Mouse (Mus musculus) yolk sac, embryonic 10.5 days (tissue): Measurements from ENCODE around the gene Hs3st6.
"Not testable (repeated sequence)": the region's sequence is repeated elsewhere in the genome, so short reads cannot be mapped to it uniquely, and the experiment has no call there.

Experiments used
- DNase-seq: peaks from one replicate; pipeline ENCODE4 v3.0.0-alpha.2; 2017; ENCODE audit warnings: low spot score

The Hs3st6 gene

DNA sequence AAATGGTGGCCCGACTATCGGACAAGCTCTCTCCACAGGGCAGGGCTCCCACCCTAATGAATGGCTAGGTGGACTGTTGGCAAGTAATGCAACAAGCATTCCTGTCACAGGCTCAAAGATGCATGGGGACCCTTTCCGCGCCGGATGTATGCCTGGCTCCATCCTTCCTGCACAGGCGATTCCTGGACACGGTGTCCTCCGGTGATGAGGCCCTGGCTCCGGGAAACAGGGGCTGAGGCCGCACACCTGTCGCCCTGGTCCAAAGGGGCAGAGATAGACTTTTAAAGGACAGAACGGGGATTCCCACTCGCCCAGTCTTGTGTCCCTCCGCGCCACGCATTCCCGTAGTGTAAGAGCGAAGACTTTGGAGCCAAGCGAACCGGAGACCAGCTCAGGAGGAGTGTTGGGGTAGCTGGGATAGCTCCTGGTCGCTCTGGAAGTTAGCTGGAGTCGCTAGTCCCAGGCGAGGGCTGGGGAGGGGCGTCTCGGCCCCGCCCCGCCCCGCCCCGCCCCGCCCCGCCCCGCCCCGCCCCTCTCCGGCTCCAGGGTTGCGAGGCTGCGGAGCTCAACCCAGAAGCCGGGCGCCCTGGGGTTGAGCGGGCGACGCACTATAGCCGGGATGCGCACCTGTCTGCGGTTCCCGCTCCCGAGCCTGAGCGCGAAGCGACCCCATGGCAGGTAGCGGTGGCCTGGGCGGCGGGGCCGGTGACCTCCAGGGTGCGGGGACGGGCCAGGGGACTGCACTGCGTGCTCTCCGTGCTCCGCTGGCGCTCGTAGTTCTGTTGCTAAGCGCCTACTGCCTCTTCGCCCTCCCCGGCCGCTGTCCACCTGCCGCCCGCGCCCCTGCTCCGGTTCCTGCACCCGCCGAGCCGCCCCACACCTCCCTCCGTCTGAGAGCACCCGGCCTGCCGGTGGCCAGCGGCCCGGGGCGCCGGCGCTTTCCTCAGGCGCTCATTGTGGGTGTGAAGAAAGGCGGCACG lies at the start of gene Hs3st6:
Gene Hs3st6 (plus strand): TSS at position 574 of the 980 bp plus-strand sequence.
- peak; percentile 79 for DNase-seq

DNA sequence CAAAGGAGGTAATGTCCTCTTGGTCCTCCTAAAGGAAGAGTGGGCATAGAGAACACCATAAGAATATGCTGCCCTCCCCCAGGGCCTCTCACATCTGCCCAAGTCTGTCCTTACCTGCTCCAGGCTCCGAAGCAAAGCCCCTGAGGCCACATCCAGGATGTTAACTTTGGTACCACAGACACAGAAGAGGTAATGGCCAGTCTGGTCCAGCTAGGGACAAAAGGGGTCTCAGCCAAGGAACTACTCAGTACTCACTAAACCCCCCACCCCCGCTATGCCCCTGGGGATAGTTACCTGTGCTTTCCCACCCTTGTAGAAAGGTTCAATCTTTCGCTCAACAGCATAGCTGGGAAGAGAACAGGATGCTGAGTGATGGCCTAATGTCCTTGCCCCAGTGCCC lies 47.0 kb upstream of the Hs3st6 start:
- no peak for DNase-seq

DNA sequence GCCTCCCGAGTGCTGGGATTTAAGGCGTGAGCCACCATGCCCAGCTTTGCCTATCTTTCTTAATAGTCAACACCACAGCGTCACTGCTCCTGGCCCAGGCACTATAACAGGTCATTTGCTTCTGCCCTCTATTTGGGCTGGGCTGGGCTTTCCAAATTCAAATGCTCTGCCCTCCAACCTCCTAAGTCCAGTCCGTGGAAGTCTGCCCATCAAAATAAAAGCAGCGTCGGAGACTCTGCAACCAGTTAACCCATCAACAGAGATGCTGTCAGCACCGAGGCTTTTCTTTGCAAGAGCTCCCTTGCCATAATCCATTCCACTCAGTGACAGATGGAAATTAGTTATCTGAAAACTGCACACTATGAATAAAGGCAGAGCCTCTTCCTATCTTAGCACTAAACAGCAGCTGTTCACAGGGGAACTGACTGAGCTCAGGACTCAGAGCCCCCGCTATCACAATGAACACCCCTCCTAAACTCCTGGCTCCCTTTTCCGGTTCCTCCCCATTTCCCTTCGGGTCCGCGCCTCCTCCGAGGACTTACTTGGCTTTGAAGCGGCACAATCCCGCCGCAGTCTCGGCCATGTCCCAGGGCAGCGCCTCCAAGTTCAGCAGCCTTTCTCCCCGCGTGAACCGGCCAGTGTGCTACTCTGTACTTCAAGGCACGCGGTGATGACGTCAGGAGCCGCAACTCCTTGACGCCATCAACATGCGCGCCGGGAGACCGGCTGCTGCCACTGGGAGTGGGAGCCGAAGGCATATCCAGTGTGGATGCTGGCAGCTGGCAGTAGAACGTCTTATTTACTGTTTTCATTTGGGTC lies 45.6 kb upstream of the Hs3st6 start, which contains the start of gene Tbl3:
Gene Tbl3 (minus strand): TSS at position 679 of the 819 bp plus-strand sequence.
- DNase-seq: peak; percentile 91

DNA sequence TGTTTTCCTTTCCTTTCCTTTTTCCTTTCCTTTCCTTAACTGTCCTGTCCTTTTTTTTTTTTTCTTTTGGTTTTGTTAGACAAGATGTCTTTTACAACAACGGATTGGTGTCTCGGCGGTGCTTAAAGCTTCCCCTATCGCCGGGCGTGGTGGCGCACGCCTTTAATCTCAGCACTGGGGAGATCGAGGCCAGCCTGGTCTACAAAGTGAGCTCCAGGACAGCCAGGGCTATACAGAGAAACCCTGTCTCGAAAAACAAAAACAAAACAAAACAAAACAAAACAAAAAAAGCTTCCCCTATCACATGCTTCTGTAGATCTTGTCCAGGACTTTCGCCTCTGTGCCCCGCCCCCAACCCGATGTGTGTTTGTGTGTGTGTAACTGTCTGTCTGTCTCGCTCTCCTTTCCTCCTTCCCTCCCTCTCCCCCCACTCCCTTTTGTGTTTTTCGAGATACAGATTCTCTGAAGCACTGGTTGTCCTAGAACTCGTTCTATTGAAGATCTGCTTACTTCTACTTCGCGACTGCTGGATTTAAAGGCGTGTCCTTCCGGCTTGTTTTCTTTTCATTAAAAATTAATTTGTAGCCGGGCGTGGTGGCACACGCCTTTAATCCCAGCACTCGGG lies 44.9 kb upstream of the Hs3st6 start:
- DNase-seq: peak; percentile 51

DNA sequence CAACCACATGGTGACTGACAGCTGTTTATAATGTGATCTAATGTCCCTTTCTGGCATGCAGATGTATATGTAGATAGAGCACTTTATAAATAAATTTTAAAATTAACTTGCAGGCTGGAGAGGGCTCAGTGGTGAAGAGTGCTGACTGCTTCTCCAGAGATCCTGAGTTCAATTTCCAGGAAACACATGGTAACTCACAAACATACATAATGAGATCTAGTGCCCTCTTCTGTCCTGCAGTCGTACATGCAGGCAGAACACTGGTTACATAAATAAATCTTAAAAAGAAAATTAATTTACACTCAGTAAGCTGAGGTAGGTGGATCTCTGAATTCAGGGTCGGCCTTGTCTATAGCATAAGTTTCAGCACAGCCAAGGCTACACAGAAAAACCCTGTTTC lies 44.1 kb upstream of the Hs3st6 start:
- DNase-seq: no peak

DNA sequence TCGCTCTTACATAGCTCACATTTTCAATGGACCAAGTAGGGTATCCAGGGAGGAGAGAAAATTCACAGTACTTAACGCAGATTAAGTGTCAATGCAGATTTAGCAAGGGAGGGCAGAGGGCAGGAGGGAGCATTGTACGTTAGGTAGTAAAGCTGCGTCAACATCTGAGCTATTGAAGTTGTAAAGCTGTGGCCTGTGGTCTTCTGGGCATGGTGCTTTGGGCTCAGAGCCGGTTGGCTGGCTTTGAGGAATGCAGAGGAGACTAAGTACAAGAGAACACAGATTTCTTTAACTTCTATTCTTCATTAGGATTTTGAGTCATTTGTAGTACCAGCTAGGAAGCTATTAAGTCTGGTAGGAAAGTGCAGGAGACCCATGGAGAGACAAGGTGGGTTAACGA lies 37.2 kb upstream of the Hs3st6 start:
- DNase-seq: no peak

DNA sequence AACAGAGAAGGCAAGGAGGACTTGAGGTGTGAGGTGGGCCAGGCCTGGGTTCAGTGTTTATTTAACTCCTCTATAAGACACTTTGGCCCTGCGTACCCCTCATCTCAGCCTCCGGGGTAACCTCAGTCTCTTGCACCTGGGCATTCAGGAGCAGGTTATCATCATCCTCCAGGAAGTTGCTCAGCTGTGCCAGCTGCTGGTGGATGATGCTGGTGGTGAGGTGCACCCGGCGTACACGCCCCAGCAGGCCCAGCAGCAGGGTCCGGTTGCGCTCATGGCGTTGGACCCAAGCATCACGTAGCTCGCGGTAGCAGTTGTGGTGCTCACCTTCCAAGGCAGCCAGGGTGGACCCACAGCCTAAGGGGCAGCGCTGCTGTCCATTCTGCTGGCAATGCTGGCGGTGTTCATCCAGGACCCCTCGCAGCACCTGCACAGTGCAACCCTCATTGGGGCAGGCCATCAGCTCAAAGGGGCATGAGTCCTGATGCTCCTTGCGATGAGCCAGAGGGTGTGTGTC lies 36.6 kb upstream of the Hs3st6 start:
- DNase-seq: no peak

DNA sequence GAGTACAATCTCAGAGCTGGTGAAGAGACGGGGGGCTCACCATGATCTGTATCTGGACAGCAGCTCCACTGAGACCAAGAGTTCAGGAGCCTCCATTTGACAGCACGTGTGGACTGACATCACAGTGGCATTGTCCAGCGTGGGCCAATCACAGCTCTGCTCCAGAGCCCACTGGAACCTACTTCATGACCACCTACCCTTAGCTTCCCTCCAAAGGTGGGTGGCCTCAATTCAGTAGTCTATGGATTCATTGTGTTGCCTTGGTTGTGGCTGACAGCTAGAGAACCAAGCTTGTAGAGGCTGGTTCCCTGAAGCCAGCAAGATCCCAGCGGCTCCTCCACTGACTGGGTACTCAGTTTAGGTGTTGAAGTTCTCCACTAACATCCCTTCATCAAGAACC lies 34.8 kb upstream of the Hs3st6 start, which contains the start of the genes Rnf151 and Rps2:
Gene Rnf151 (minus strand): TSS at position 121 of the 400 bp plus-strand sequence.
Gene Rps2 (plus strand): TSS at position 174 of the 400 bp plus-strand sequence.
- no peak for DNase-seq

DNA sequence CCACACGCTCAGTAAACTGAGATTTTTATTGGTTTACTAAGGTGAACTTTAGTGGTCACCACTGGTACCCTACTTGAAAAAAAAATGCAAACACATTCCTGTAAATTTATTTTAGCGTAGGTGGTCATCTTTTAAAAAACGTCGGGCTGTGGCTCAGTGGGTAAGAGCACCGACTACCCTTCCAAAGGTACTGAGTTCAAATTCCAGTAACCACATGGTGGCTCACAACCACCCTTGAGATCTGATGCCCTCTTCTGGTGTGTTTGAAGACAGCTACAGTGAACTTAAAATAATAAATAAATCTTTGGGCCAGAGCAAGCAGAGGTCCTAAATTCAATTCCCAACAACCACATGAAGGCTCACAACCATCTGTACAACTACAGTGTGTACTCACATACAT lies 33.9 kb upstream of the Hs3st6 start:
- DNase-seq: not testable (repeated sequence)

DNA sequence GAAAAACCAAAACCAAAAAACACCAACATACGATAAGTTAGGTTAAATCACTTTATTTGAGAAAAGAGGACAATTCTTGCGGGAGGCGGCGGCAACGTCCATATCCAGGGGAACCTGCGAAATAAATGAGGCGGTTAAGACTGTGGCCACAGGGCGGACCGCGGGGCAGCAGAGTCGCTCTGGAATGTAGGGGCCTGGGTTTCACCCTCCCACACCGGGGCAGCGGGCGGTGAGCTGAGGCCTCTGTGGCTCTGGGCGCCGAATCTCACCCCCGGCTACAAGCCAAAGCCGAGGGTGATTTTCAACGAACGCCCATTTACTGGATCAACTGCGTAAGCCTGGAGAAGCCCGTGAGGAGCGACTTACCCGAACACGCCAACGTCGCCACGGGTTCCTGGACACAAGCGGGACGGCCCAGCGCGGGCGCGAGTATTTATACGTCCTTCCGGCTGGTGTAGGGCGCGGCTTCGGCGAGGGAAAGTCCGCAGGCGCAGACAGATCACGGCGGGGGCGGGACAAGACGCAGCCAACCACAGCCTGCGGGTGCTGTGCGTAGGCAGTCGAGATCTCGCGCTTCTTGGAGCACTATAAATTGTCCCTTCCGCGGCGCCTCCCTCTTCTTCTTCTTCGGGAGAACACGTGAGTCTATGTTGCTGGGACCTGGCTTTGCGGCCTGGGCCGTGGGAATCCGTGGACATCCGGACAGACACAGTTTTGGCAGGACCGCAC lies 33.1 kb upstream of the Hs3st6 start:
- peak; percentile 99 for DNase-seq

DNA sequence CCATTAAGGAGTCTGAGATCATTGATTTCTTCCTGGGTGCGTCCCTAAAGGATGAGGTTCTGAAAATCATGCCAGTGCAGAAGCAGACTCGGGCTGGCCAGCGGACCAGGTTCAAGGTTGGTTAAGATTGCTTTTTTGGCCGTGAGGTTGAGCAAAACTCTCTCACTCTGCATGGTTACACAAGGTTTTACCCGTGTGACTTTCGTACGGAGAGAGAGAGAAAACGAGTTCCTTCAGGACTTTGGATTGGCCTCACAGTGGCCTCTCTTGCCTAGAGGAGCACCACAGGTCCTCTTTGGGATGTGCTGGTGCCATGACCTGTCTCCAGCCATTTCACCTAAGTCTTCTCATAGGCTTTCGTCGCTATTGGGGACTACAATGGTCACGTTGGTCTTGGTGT lies 32.2 kb upstream of the Hs3st6 start:
- not testable (repeated sequence) for DNase-seq

DNA sequence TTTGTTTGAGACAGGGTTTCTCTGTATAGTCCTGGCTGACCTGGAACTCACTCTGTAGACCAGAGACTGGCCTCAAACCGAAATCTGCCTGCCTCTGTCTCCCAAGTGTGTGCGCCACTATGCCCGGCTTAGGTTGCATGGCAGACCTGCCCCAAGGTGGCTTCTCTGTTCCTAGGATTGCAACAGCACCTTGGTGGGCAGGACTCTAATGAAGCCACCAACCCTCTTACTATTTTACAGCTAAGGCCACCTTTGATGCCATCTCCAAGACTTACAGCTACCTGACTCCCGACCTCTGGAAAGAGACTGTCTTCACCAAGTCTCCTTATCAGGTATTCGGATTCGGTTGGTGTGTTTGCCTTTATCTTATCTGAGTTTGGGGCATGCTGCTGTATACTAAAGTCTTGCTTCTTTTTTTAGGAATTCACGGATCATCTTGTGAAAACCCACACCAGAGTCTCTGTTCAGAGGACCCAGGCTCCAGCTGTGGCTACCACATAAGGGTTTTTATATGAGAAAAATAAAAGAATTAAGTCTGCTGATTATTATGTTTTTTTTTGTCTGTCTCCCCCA lies 31.3 kb upstream of the Hs3st6 start:
- DNase-seq: not testable (repeated sequence)

DNA sequence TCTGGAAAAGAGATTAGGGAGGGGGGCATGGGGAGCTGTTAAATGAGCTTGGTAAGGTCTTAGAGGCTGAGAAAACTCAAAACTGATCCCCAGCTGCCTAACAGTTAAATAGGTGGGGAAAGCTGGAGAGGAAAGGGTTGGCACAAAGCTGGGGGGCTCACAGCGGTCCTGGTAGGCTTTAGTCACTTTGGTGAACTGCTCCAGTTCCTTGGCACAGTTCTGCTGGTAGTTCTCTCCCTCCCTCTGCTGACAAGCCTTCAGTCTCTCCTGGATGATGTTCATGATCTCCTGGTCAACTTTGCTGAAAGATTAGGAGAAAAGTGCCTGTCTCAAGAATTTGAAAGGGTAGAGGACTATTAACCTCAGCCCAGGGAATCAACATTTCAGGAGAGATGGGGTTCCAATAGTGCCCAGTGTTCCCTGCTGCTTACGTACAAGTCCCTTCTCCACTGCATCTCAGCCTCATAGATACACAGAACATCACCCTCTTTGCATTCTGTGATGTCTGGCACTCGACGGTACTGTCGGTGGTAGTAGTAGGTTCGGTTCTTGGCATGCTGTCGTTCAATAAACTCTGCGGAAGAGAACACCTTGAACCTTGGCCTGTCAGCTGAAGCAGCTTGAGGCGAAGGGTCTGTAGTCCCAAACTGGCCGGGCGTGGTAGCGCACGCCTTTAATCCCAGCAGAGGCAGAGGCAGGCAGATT lies 30.4 kb upstream of the Hs3st6 start:
- DNase-seq: no peak

DNA sequence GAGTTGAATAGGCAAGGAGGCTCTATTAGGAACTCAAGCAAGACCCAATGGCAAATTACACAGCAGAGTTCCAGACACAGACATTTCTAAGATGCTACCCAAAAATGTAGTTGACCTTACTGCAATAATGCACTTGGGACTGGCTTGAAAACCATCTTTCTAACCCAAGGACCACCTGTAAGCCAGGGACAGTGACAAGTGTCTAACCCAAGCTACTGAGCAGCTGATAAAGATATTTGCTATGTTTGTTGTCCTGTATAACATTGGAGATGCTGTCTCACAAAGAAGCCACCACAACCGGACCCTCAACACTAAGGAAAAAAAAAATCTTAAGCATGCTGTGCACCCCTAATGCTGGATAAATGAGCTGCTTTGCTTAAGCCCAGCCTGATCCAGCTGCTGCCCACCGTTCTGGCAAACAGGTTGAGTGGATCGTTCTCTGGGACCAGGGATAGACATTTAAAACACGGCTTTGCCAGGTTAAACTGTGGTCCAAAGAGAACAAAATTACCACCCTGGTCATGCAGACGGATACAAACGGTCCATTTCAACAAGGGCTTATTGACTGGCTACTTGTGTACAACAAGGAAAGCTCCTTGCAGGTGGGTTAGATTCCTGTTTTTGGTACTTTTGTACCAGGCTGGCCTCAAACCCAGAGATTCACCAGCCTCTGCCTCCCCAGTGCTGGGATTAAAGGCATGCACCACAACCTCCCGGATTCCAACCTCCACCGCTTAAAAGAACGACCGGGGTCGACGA lies 29.5 kb upstream of the Hs3st6 start:
- DNase-seq: no peak

DNA sequence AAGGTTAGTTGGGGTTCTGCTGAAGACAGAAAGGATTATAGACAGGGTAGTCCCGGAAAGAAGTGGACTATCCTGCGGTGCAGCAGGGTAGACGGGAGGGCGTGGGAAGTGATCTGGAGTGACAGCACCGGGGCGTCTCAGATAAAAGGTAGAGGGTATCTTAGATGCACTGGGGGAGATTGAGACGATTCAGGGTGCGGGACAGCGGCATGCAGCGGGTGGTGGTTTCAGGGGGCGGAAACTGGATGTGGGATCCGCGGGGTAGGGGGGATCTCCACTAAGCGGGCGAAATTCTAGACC lies 29.0 kb upstream of the Hs3st6 start:
- DNase-seq: peak; percentile 45

DNA sequence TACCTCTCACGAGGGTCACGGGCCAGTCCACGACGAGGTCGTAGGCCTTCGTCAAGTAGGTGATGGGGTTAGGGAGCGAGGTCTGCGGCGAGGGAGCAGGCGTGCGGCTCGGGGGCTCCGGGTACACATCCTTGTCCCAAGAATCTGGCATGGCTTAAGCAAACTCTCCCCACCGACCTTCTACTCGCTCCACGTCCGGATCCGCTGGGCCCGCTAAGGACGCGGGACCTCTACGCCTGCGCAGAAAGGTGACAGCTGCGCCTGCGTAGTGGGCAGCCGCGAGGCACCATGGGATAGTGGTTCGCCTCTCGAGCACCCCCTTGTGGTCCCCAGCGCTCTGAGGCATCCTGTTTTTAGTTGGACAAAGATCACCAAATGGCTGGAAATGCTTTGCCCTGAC lies 28.6 kb upstream of the Hs3st6 start, which contains the start of gene Ndufb10:
Gene Ndufb10 (minus strand): TSS at position 295 of the 400 bp plus-strand sequence.
- peak; percentile 91 for DNase-seq

DNA sequence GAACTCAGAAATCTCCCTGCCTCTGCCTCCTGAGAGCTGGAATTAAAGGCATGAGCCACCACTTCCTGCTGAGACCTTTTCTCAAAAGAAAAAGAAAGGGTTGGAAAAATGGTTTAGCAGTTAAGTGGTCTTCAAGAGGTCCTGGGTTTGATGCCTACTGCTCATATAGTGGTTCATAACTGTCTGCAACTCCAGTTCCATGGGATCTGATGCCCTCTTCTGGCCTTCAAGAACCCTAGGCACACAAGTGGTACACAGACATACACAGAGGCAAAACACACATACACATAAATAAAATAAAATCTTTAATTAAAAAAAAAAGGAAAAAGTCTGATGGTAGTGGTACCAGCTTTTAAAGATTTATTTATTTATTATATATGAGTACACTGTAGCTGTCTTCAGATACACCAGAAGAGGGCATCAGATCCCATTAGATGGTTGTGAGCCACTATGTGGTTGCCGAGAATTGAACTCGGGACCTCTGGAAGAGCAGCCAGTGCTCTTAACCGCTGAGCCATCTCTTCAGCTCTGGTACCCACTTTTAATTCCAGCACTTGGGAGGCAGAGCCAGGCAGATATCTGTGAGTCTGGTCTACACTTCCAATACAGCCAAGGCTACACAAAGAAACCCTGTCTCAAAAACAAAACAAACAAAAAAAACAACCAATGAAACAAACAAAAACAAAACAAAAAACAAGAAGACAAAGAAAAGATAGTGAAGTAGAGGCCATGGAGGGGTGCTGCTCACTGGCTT lies 27.0 kb upstream of the Hs3st6 start:
- no peak for DNase-seq

DNA sequence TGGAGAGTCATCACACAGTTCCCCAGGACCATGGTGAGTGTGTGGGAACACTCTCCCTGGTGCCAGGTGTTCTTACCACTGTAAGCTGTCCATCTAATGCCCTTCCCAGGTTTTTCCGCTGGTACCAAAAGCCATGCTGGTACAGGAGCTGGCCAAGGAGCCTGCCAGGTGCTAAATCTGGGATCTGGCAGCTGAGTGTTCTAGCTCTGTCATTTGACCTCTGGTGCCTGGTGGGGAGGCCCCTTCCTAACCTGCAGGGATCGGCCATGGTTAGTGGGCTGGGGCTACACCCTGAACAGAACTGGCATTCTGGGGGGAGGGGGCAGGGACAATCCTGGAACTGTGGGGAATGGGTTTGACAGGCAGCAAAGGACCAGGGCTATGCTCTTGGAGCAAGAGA lies 25.2 kb upstream of the Hs3st6 start, which contains the start of gene Rpl3l:
Gene Rpl3l (plus strand): TSS at position 203 of the 400 bp plus-strand sequence.
- no peak for DNase-seq

DNA sequence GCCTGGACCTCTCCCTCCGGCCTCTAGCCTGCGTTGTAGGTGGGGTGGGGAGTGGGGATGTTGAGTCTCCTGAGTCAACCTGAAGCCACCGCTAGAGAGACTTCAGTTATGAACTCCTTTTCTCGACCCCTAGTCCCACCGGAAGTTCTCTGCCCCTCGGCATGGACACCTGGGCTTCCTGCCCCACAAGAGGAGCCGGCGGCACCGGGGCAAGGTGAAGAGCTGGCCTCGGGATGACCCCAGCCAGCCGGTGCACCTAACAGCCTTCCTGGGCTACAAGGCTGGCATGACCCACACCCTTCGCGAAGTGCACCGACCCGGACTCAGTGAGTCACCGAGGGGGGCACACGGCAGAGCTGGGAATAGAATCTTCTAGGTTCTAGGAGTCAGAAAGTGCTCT lies 24.6 kb upstream of the Hs3st6 start:
- no peak for DNase-seq
